Mouse (Mus musculus) limb, embryonic 10.5 days (tissue): ENCODE results near the gene Cirbp. TPM values are rescaled to one million over a fixed set of nuclear protein-coding genes. Genes with fewer than 3 reads are reported as not detected.

Experiments used
- DNase-seq: peaks from one replicate; pipeline ENCODE4 v3.0.0-alpha.2; 2017; ENCODE audit warnings: low spot score
- H3K27ac ChIP-seq: fragments of 300-500 bp; sonication (generic); 2 replicates; pipeline ENCODE4 v1.5.1; 2016; ENCODE audit warnings: mild to moderate bottlenecking
- H3K27me3 ChIP-seq: fragments of 300-500 bp; sonication (generic); 2 replicates; pipeline ENCODE4 v1.6.1; 2016; ENCODE audit warnings: low read depth, mild to moderate bottlenecking; ENCODE audit not compliant: poor library complexity, severe bottlenecking
- H3K36me3 ChIP-seq: fragments of 300-500 bp; sonication (generic); 2 replicates; pipeline ENCODE4 v1.6.1; 2016; ENCODE audit warnings: mild to moderate bottlenecking, moderate library complexity
- H3K4me1 ChIP-seq: fragments of 300-500 bp; sonication (generic); 2 replicates; pipeline ENCODE4 v1.6.1; 2016
- H3K4me3 ChIP-seq: fragments of 300-500 bp; sonication (generic); 2 replicates; pipeline ENCODE4 v1.5.1; 2016; ENCODE audit warnings: mild to moderate bottlenecking, moderate library complexity
- H3K9me3 ChIP-seq: fragments of 300-500 bp; sonication (generic); replicated peaks from 2 replicates; pipeline ENCODE4 v1.6.1; 2016; ENCODE audit warnings: mild to moderate bottlenecking
- WGBS: fragments of 180-500 bp; shearing (Covaris S2); methylation state at CpG from one replicate; pipeline ENCODE4 v1.1.7; 2016; 5-methylcytosine and 5-hydroxymethylcytosine counted together
- polyA plus RNA-seq: library from polyadenylated mRNA; unstranded; fragments of >200 nt; fragmentation: Nextera tagmentation; extraction: Ambion mirVana; gene quantifications from 2 replicates; pipeline ENCODE4 v1.2.1, GENCODE M21; 2016

Cirbp gene
- polyA plus RNA-seq: 90.7 and 129 TPM in 2 replicates

GRCm38 (mm10) chr10:80165392-80166128, at the start of gene Cirbp:
Cirbp (plus strand) TSS chr10:80165985.
- no peaks in the 10 kb centered on the region for H3K27me3 ChIP-seq
- peaks cover 15% of the 10 kb centered on the region for H3K36me3 ChIP-seq
- no peak for DNase-seq
- 17% methylated on average over 20 of the region's 20 CpGs for WGBS
- H3K4me1 ChIP-seq: peaks cover 79% of the 10 kb centered on the region
- peak within 1 kb of the TSS; percentile 100 for H3K27ac ChIP-seq
- no peaks in the 10 kb centered on the region for H3K9me3 ChIP-seq
- H3K4me3 ChIP-seq: peak within 1 kb of the TSS; percentile 96

GRCm38 (mm10) chr10:80116563-80116926, 49.2 kb upstream of the Cirbp start:
- WGBS: 1% methylated on average over 27 of the region's 27 CpGs
- H3K27ac ChIP-seq: peak overlapping the region; percentile 93

GRCm38 (mm10) chr10:80116927-80117691, 48.7 kb upstream of the Cirbp start:
- peak; percentile 50 for DNase-seq
- Histone ChIP-seq H3K27ac (peak overlapping the region; percentile 93), H3K27me3 (no peaks in the 10 kb centered on the region), H3K4me1 (peaks cover 44% of the 10 kb centered on the region), H3K9me3 (no peaks in the 10 kb centered on the region), H3K4me3 (peak overlapping the region; percentile 94), H3K36me3 (peaks cover 52% of the 10 kb centered on the region)
- 7% methylated on average over 30 of the region's 30 CpGs for WGBS

More at GRCm38 (mm10) chr10:80116563-80116926, 49.2 kb upstream of the Cirbp start:
- Histone ChIP-seq H3K4me3 (peak overlapping the region; percentile 94), H3K9me3 (no peaks in the 10 kb centered on the region), H3K36me3 (peaks cover 46% of the 10 kb centered on the region), H3K27me3 (no peaks in the 10 kb centered on the region), H3K4me1 (peaks cover 44% of the 10 kb centered on the region)
- peak; percentile 62 for DNase-seq

GRCm38 (mm10) chr10:80117736-80118135, 48.0 kb upstream of the Cirbp start:
- peaks cover 58% of the 10 kb centered on the region for H3K36me3 ChIP-seq
- no peaks in the 10 kb centered on the region for H3K9me3 ChIP-seq
- peak overlapping the region; percentile 94 for H3K4me3 ChIP-seq
- H3K27ac ChIP-seq: peak overlapping the region; percentile 93; the same call in 1 of the 2 replicates
- H3K27me3 ChIP-seq: no peaks in the 10 kb centered on the region
- H3K4me1 ChIP-seq: peaks cover 44% of the 10 kb centered on the region
- no peak for DNase-seq
- 74% methylated on average over 1 of the region's 1 CpGs for WGBS

- Histone ChIP-seq H3K4me3 (peak overlapping the region; percentile 94), H3K27ac (no peak overlapping the region), H3K9me3 (no peaks in the 10 kb centered on the region), H3K27me3 (no peaks in the 10 kb centered on the region), H3K4me1 (peaks cover 44% of the 10 kb centered on the region), H3K36me3 (peaks cover 66% of the 10 kb centered on the region)
- 87% methylated on average over 6 of the region's 6 CpGs for WGBS
- no peak for DNase-seq
Measured at GRCm38 (mm10) chr10:80118552-80118951, 47.2 kb upstream of the Cirbp start.

GRCm38 (mm10) chr10:80120146-80120545, 45.6 kb upstream of the Cirbp start:
- no peak for DNase-seq
- H3K36me3 ChIP-seq: peaks cover 82% of the 10 kb centered on the region
- H3K27me3 ChIP-seq: no peaks in the 10 kb centered on the region
- H3K27ac ChIP-seq: no peak overlapping the region
- 86% methylated on average over 2 of the region's 2 CpGs for WGBS
- no peaks in the 10 kb centered on the region for H3K9me3 ChIP-seq
- H3K4me3 ChIP-seq: peak overlapping the region; percentile 6; the same call in 1 of the 2 replicates
- H3K4me1 ChIP-seq: peaks cover 39% of the 10 kb centered on the region

- H3K36me3 ChIP-seq: peaks cover 97% of the 10 kb centered on the region
- H3K27me3 ChIP-seq: no peaks in the 10 kb centered on the region
- no peak overlapping the region for H3K4me3 ChIP-seq
- no peaks in the 10 kb centered on the region for H3K9me3 ChIP-seq
- WGBS: 86% methylated on average over 2 of the region's 2 CpGs
- H3K27ac ChIP-seq: no peak overlapping the region
- H3K4me1 ChIP-seq: peaks cover 38% of the 10 kb centered on the region
- DNase-seq: no peak
Measured at GRCm38 (mm10) chr10:80121639-80122038, 44.1 kb upstream of the Cirbp start.

- Histone ChIP-seq H3K9me3 (no peaks in the 10 kb centered on the region), H3K4me1 (peaks cover 14% of the 10 kb centered on the region), H3K27me3 (no peaks in the 10 kb centered on the region), H3K4me3 (no peak overlapping the region; the same call in 1 of the 2 replicates), H3K27ac (no peak overlapping the region), H3K36me3 (peaks cover 100% of the 10 kb centered on the region)
- no peak for DNase-seq
- 85% methylated on average over 9 of the region's 9 CpGs for WGBS
Measured at GRCm38 (mm10) chr10:80123932-80124562, 41.7 kb upstream of the Cirbp start.

- WGBS: 93% methylated on average over 8 of the region's 8 CpGs
- Histone ChIP-seq H3K4me1 (peaks cover 30% of the 10 kb centered on the region), H3K27me3 (peaks cover 9% of the 10 kb centered on the region; the same call in 1 of the 2 replicates), H3K9me3 (no peaks in the 10 kb centered on the region), H3K27ac (no peak overlapping the region), H3K4me3 (no peak overlapping the region), H3K36me3 (peaks cover 100% of the 10 kb centered on the region)
- DNase-seq: no peak
Measured at GRCm38 (mm10) chr10:80127920-80128319, 37.9 kb upstream of the Cirbp start.

- no peak for DNase-seq
- H3K4me1 ChIP-seq: peaks cover 23% of the 10 kb centered on the region
- peaks cover 100% of the 10 kb centered on the region for H3K36me3 ChIP-seq
- peaks cover 21% of the 10 kb centered on the region for H3K27me3 ChIP-seq
- H3K27ac ChIP-seq: no peak overlapping the region
- no peaks in the 10 kb centered on the region for H3K9me3 ChIP-seq
- WGBS: 96% methylated on average over 9 of the region's 9 CpGs
- H3K4me3 ChIP-seq: 0 out of 2 replicates have a peak overlapping the region, but pooled peaks have one; percentile 4
Measured at GRCm38 (mm10) chr10:80129846-80130245, 35.9 kb upstream of the Cirbp start.

- peaks cover 28% of the 10 kb centered on the region for H3K27me3 ChIP-seq
- no peaks in the 10 kb centered on the region for H3K9me3 ChIP-seq
- peaks cover 99% of the 10 kb centered on the region for H3K36me3 ChIP-seq
- DNase-seq: no peak
- WGBS: 87% methylated on average over 18 of the region's 18 CpGs
- H3K4me1 ChIP-seq: peaks cover 23% of the 10 kb centered on the region
- peak overlapping the region; percentile 35 for H3K4me3 ChIP-seq
- no peak overlapping the region for H3K27ac ChIP-seq
Measured at GRCm38 (mm10) chr10:80130403-80131031, 35.3 kb upstream of the Cirbp start.

GRCm38 (mm10) chr10:80131316-80131951, 34.4 kb upstream of the Cirbp start:
- H3K4me3 ChIP-seq: peak overlapping the region; percentile 35
- peaks cover 27% of the 10 kb centered on the region for H3K4me1 ChIP-seq
- H3K36me3 ChIP-seq: peaks cover 99% of the 10 kb centered on the region
- peak; percentile 76 for DNase-seq
- H3K27ac ChIP-seq: peak overlapping the region; percentile 66
- 0 out of 2 replicates have a peak, but pooled peaks cover 2% of the 10 kb centered on the region for H3K9me3 ChIP-seq
- 14% methylated on average over 55 of the region's 55 CpGs for WGBS
- peaks cover 37% of the 10 kb centered on the region for H3K27me3 ChIP-seq
